Mouse (Mus musculus) ovary, adult 18-20 months (tissue): ENCODE results near the gene Polg2.
"Not testable (repeated sequence)": the region's sequence is repeated elsewhere in the genome, so short reads cannot be mapped to it uniquely, and the experiment has no call there.

Source experiments
- DNase-seq: peaks from one replicate; pipeline ENCODE4 v3.0.0; 2022; ENCODE audit warnings: low spot score, mixed read lengths

Gene Polg2

GRCm38 (mm10) chr11:106779388-106780088, at the start of gene Polg2:
Gene Polg2 (minus strand): TSS chr11:106779537.
- peak; percentile 85 for DNase-seq

GRCm38 (mm10) chr11:106828079-106828478, 48.7 kb upstream of the Polg2 start:
- DNase-seq, result no peak

- no peak for DNase-seq
Observed at GRCm38 (mm10) chr11:106824403-106824802, 45.1 kb upstream of the Polg2 start.

- no peak for DNase-seq
Observed at GRCm38 (mm10) chr11:106823741-106824140, 44.4 kb upstream of the Polg2 start.

- no peak for DNase-seq
Observed at GRCm38 (mm10) chr11:106822911-106823310, 43.6 kb upstream of the Polg2 start.

GRCm38 (mm10) chr11:106822491-106822890, 43.2 kb upstream of the Polg2 start:
- no peak for DNase-seq

GRCm38 (mm10) chr11:106821397-106821796, 42.1 kb upstream of the Polg2 start:
- no peak for DNase-seq

- DNase-seq, result no peak
Observed at GRCm38 (mm10) chr11:106820972-106821371, 41.6 kb upstream of the Polg2 start.

GRCm38 (mm10) chr11:106820252-106820651, 40.9 kb upstream of the Polg2 start:
- no peak for DNase-seq

GRCm38 (mm10) chr11:106819595-106819994, 40.3 kb upstream of the Polg2 start:
- no peak for DNase-seq

- DNase-seq, result no peak
Observed at GRCm38 (mm10) chr11:106818341-106818740, 39.0 kb upstream of the Polg2 start.

- no peak for DNase-seq
Observed at GRCm38 (mm10) chr11:106817808-106818207, 38.5 kb upstream of the Polg2 start.

GRCm38 (mm10) chr11:106817156-106817555, 37.8 kb upstream of the Polg2 start:
- DNase-seq, result no peak

GRCm38 (mm10) chr11:106816316-106816715, 37.0 kb upstream of the Polg2 start:
- no peak for DNase-seq

- no peak for DNase-seq
Observed at GRCm38 (mm10) chr11:106815761-106816160, 36.4 kb upstream of the Polg2 start.

GRCm38 (mm10) chr11:106815331-106815730, 36.0 kb upstream of the Polg2 start:
- DNase-seq, result no peak

GRCm38 (mm10) chr11:106814601-106815320, 35.4 kb upstream of the Polg2 start:
- no peak for DNase-seq

- no peak for DNase-seq
Observed at GRCm38 (mm10) chr11:106812410-106813136, 33.2 kb upstream of the Polg2 start.

- not testable (repeated sequence) for DNase-seq
Observed at GRCm38 (mm10) chr11:106807442-106807841, 28.1 kb upstream of the Polg2 start.

- DNase-seq, result no peak
Observed at GRCm38 (mm10) chr11:106802069-106802627, 22.8 kb upstream of the Polg2 start.

GRCm38 (mm10) chr11:106795679-106796078, 16.3 kb upstream of the Polg2 start:
- DNase-seq, result no peak

- DNase-seq, result no peak
Observed at GRCm38 (mm10) chr11:106793846-106794245, 14.5 kb upstream of the Polg2 start.
